Mouse (Mus musculus) small intestine, adult 2 months (tissue): ENCODE data around the gene Myo5a. TPM values are rescaled to one million over a fixed set of nuclear protein-coding genes. Genes with fewer than 3 reads are reported as not detected.

ENCODE experiments used
- H3K27ac ChIP-seq: fragments of 200-500 bp; 2 replicates; pipeline ENCODE4 v1.5.1; 2012; ENCODE audit warnings: low read depth, low read length, control low read depth, inconsistent platforms; ENCODE audit not compliant: insufficient read depth
- H3K27me3 ChIP-seq: fragments of 200-500 bp; 2 replicates; pipeline ENCODE4 v1.6.1; 2012; ENCODE audit warnings: mild to moderate bottlenecking, moderate library complexity, low read length, inconsistent platforms; ENCODE audit not compliant: control insufficient read depth, insufficient read depth
- H3K36me3 ChIP-seq: fragments of 200-500 bp; 2 replicates; pipeline ENCODE4 v1.6.1; 2012; ENCODE audit warnings: mild to moderate bottlenecking, low read length, control low read depth, inconsistent platforms; ENCODE audit not compliant: control insufficient read depth, insufficient read depth
- H3K4me1 ChIP-seq: fragments of 200-500 bp; 2 replicates; pipeline ENCODE4 v1.6.1; 2012; ENCODE audit warnings: low read length, inconsistent platforms, mixed read lengths; ENCODE audit not compliant: control insufficient read depth, insufficient read depth, insufficient read length
- H3K4me3 ChIP-seq: fragments of 200-500 bp; 2 replicates; pipeline ENCODE4 v1.5.1; 2012; ENCODE audit warnings: low read depth, mild to moderate bottlenecking, control low read depth, inconsistent platforms, low read length, moderate library complexity
- CTCF ChIP-seq: fragments of 200-500 bp; IDR thresholded peaks from 2 replicates; pipeline ENCODE4 v1.5.1; 2012; ENCODE audit warnings: low read depth, mild to moderate bottlenecking, control low read depth, inconsistent platforms, low read length, moderate library complexity, mixed read lengths; ENCODE audit not compliant: insufficient replicate concordance, insufficient read length; ENCODE audit errors: extremely low read depth
- POLR2A ChIP-seq: fragments of 200-500 bp; IDR thresholded peaks from 2 replicates; pipeline ENCODE4 v1.6.1; 2012; ENCODE audit warnings: low read depth, mild to moderate bottlenecking, control low read depth, inconsistent platforms, low read length, moderate library complexity
- WGBS: fragments of 180-500 bp; shearing (Covaris S2); methylation state at CpG from one replicate; pipeline ENCODE4 v1.1.7; 2018; 5-methylcytosine and 5-hydroxymethylcytosine counted together
- polyA plus RNA-seq: library from polyadenylated mRNA; depleted of rRNA; stranded (reverse); fragments of >200 nt; gene quantifications from 2 replicates; pipeline ENCODE4 v1.2.3, GENCODE M21; 2012

Gene Myo5a
- polyA plus RNA-seq, 1 experiment: 1.3 TPM

- TF ChIP-seq CTCF (no peak), POLR2A (no peak)
- Histone ChIP-seq H3K36me3 (no peaks in the 10 kb centered on the region; the same call in 1 of the 2 replicates), H3K4me3 (no peak overlapping the region), H3K4me1 (peaks cover 11% of the 10 kb centered on the region; the same call in 1 of the 2 replicates), H3K27me3 (no peaks in the 10 kb centered on the region), H3K27ac (peak overlapping the region; percentile 74)
- 8% methylated on average over 1 of the region's 1 CpGs for WGBS
These were observed 36.1 kb upstream of the Myo5a start for GRCm38 (mm10) chr9:75034691-75035090.

- 66% methylated on average over 4 of the region's 4 CpGs for WGBS
These were observed 34.9 kb upstream of the Myo5a start for GRCm38 (mm10) chr9:75035944-75036343.

GRCm38 (mm10) chr9:75037451-75038356 is 33.1 kb upstream of the Myo5a start, which contains the start of gene Arpp19:
Gene Arpp19 (plus strand): TSS chr9:75037614.
- Histone ChIP-seq H3K27ac (peak within 1 kb of the TSS; percentile 61), H3K4me3 (peak within 1 kb of the TSS; percentile 99), H3K27me3 (no peaks in the 10 kb centered on the region), H3K4me1 (peaks cover 11% of the 10 kb centered on the region; the same call in 1 of the 2 replicates), H3K36me3 (peaks cover 3% of the 10 kb centered on the region; the same call in 1 of the 2 replicates)
- TF ChIP-seq CTCF (no peak), POLR2A (peak; percentile 87)
- WGBS: under 1% methylated on average over 73 of the region's 73 CpGs

More at GRCm38 (mm10) chr9:75035944-75036343, 34.9 kb upstream of the Myo5a start:
- H3K36me3 ChIP-seq: peaks cover 2% of the 10 kb centered on the region; the same call in 1 of the 2 replicates
- H3K4me3 ChIP-seq: no peak overlapping the region
- H3K27ac ChIP-seq: no peak overlapping the region
- no peak for TF ChIP-seq CTCF
- no peak for TF ChIP-seq POLR2A
- H3K4me1 ChIP-seq: peaks cover 11% of the 10 kb centered on the region; the same call in 1 of the 2 replicates
- no peaks in the 10 kb centered on the region for H3K27me3 ChIP-seq

GRCm38 (mm10) chr9:75038357-75038688 is 32.5 kb upstream of the Myo5a start:
- Histone ChIP-seq H3K4me3 (peak overlapping the region; percentile 99), H3K27ac (peak overlapping the region; percentile 61; the same call in 1 of the 2 replicates), H3K4me1 (peaks cover 11% of the 10 kb centered on the region; the same call in 1 of the 2 replicates), H3K27me3 (no peaks in the 10 kb centered on the region), H3K36me3 (peaks cover 6% of the 10 kb centered on the region)
- TF ChIP-seq CTCF (no peak), POLR2A (no peak)
- under 1% methylated on average over 10 of the region's 10 CpGs for WGBS

GRCm38 (mm10) chr9:75040566-75040965 is 30.2 kb upstream of the Myo5a start:
- WGBS: 62% methylated on average over 2 of the region's 2 CpGs
- Histone ChIP-seq H3K27ac (no peak overlapping the region), H3K4me1 (peaks cover 9% of the 10 kb centered on the region; the same call in 1 of the 2 replicates), H3K27me3 (no peaks in the 10 kb centered on the region), H3K36me3 (peaks cover 9% of the 10 kb centered on the region), H3K4me3 (no peak overlapping the region)
- TF ChIP-seq CTCF (no peak), POLR2A (no peak)

- no peaks in the 10 kb centered on the region for H3K27me3 ChIP-seq
- H3K4me1 ChIP-seq: peaks cover 9% of the 10 kb centered on the region; the same call in 1 of the 2 replicates
- H3K4me3 ChIP-seq: no peak overlapping the region
- peaks cover 10% of the 10 kb centered on the region for H3K36me3 ChIP-seq
- no peak overlapping the region for H3K27ac ChIP-seq
- WGBS: 66% methylated on average over 2 of the region's 2 CpGs
- TF ChIP-seq CTCF: no peak
- TF ChIP-seq POLR2A: no peak
These were observed 28.8 kb upstream of the Myo5a start for GRCm38 (mm10) chr9:75041840-75042525.
